Mouse (Mus musculus): ENCODE measurements around the gene Tsc2. TPM values are rescaled to one million over a fixed set of nuclear protein-coding genes. Genes with fewer than 3 reads are reported as not detected.

Gene Tsc2
- total RNA-seq, 2 experiments from 2014 or later, result 32.4 to 60.9 TPM

Other genes starting within 250 kb of the Tsc2 start
- 93.0 and 102 TPM in 2 replicates for gene Rnps1, start 218.1 kb downstream of the Tsc2 start, total RNA-seq (2015)
- gene Rnps1, start 218.1 kb downstream of the Tsc2 start, total RNA-seq (2017), result 115 and 125 TPM in 2 replicates
- 26.0 and 30.6 TPM in 2 replicates for gene Eci1, start 206.0 kb downstream of the Tsc2 start, total RNA-seq (2015)
- gene Eci1, start 206.0 kb downstream of the Tsc2 start, total RNA-seq (2017), result 10.2 and 19.1 TPM in 2 replicates
- 2.6 and 4.7 TPM in 2 replicates for gene Dnase1l2, start 189.5 kb downstream of the Tsc2 start, total RNA-seq (2015)
- 1.4 and 1.7 TPM in 2 replicates for gene Dnase1l2, start 189.5 kb downstream of the Tsc2 start, total RNA-seq (2017)
- gene E4f1, start 162.3 kb downstream of the Tsc2 start, total RNA-seq (2015), result 20.7 and 27.5 TPM in 2 replicates
- 14.2 and 14.5 TPM in 2 replicates for gene E4f1, start 162.3 kb downstream of the Tsc2 start, total RNA-seq (2017)
- 20.7 and 25.5 TPM in 2 replicates for gene Pgp, start 162.2 kb downstream of the Tsc2 start, total RNA-seq (2015)
- gene Pgp, start 162.2 kb downstream of the Tsc2 start, total RNA-seq (2017), result 14.5 and 14.6 TPM in 2 replicates
- gene Bricd5, start 158.7 kb downstream of the Tsc2 start, total RNA-seq (2015), result 0.75 TPM in 1 of 2 replicates, not detected in the other
- 0.26 TPM in 1 of 2 replicates, not detected in the other for gene Bricd5, start 158.7 kb downstream of the Tsc2 start, total RNA-seq (2017)
- gene Mlst8, start 153.6 kb downstream of the Tsc2 start, total RNA-seq (2015), result 12.5 and 14.6 TPM in 2 replicates
- gene Mlst8, start 153.6 kb downstream of the Tsc2 start, total RNA-seq (2017), result 42.3 and 43.2 TPM in 2 replicates
- gene Caskin1, start 144.0 kb downstream of the Tsc2 start, total RNA-seq (2015), result not detected in 2 replicates
- gene Caskin1, start 144.0 kb downstream of the Tsc2 start, total RNA-seq (2017), result not detected in 2 replicates
- gene Traf7, start 104.7 kb downstream of the Tsc2 start, total RNA-seq (2015), result 46.4 and 48.1 TPM in 2 replicates
- gene Traf7, start 104.7 kb downstream of the Tsc2 start, total RNA-seq (2017), result 81.3 and 82.8 TPM in 2 replicates
- gene Rab26, start 98.4 kb downstream of the Tsc2 start, total RNA-seq (2015), result 0.42 and 0.57 TPM in 2 replicates
- 0.95 and 1.1 TPM in 2 replicates for gene Rab26, start 98.4 kb downstream of the Tsc2 start, total RNA-seq (2017)
- 7.8 and 10.8 TPM in 2 replicates for gene Pkd1, start 82.8 kb downstream of the Tsc2 start, total RNA-seq (2015)
- 13.1 and 19.9 TPM in 2 replicates for gene Pkd1, start 82.8 kb downstream of the Tsc2 start, total RNA-seq (2017)
- gene Nthl1, start 50 bp upstream of the Tsc2 start, total RNA-seq (2015), result 0.50 and 2.1 TPM in 2 replicates
- 3.4 and 4.7 TPM in 2 replicates for gene Nthl1, start 50 bp upstream of the Tsc2 start, total RNA-seq (2017)
- 0.30 and 1.4 TPM in 2 replicates for gene Slc9a3r2, start 17.7 kb upstream of the Tsc2 start, total RNA-seq (2015)
- 1.1 and 1.5 TPM in 2 replicates for gene Slc9a3r2, start 17.7 kb upstream of the Tsc2 start, total RNA-seq (2017)
- gene Npw, start 25.8 kb upstream of the Tsc2 start, total RNA-seq (2015), result not detected in 2 replicates
- gene Npw, start 25.8 kb upstream of the Tsc2 start, total RNA-seq (2017), result not detected in 2 replicates
- 18.1 and 19.2 TPM in 2 replicates for gene Zfp598, start 37.1 kb upstream of the Tsc2 start, total RNA-seq (2015)
- 12.7 and 17.8 TPM in 2 replicates for gene Zfp598, start 37.1 kb upstream of the Tsc2 start, total RNA-seq (2017)
- gene Syngr3, start 57.3 kb upstream of the Tsc2 start, total RNA-seq (2015), result not detected in 2 replicates
- not detected in 2 replicates for gene Syngr3, start 57.3 kb upstream of the Tsc2 start, total RNA-seq (2017)
- 18.1 and 21.8 TPM in 2 replicates for gene Gfer, start 63.5 kb upstream of the Tsc2 start, total RNA-seq (2015)
- 31.6 and 36.2 TPM in 2 replicates for gene Gfer, start 63.5 kb upstream of the Tsc2 start, total RNA-seq (2017)
- 1.5 and 1.7 TPM in 2 replicates for gene Noxo1, start 63.6 kb upstream of the Tsc2 start, total RNA-seq (2015)
- gene Noxo1, start 63.6 kb upstream of the Tsc2 start, total RNA-seq (2017), result 0.62 and 1.9 TPM in 2 replicates
- 9.1 and 10.3 TPM in 2 replicates for gene Tbl3, start 75.0 kb upstream of the Tsc2 start, total RNA-seq (2015)
- gene Tbl3, start 75.0 kb upstream of the Tsc2 start, total RNA-seq (2017), result 15.6 and 21.3 TPM in 2 replicates
- gene Rnf151, start 85.4 kb upstream of the Tsc2 start, total RNA-seq (2015), result not detected in 2 replicates
- gene Rnf151, start 85.4 kb upstream of the Tsc2 start, total RNA-seq (2017), result not detected in 2 replicates
- 2,172 and 2,303 TPM in 2 replicates for gene Rps2, start 85.5 kb upstream of the Tsc2 start, total RNA-seq (2015)
- 591 and 664 TPM in 2 replicates for gene Rps2, start 85.5 kb upstream of the Tsc2 start, total RNA-seq (2017)
- 186 and 217 TPM in 2 replicates for gene Ndufb10, start 91.8 kb upstream of the Tsc2 start, total RNA-seq (2015)
- 251 and 266 TPM in 2 replicates for gene Ndufb10, start 91.8 kb upstream of the Tsc2 start, total RNA-seq (2017)
- 0.45 and 0.52 TPM in 2 replicates for gene Rpl3l, start 95.2 kb upstream of the Tsc2 start, total RNA-seq (2015)
- 0.15 and 1.5 TPM in 2 replicates for gene Rpl3l, start 95.2 kb upstream of the Tsc2 start, total RNA-seq (2017)
- 1,003 and 1,039 TPM in 2 replicates for gene Msrb1, start 104.0 kb upstream of the Tsc2 start, total RNA-seq (2015)
- 540 and 544 TPM in 2 replicates for gene Msrb1, start 104.0 kb upstream of the Tsc2 start, total RNA-seq (2017)
- gene Hs3st6, start 120.4 kb upstream of the Tsc2 start, total RNA-seq (2015), result not detected in 2 replicates
- not detected in 2 replicates for gene Hs3st6, start 120.4 kb upstream of the Tsc2 start, total RNA-seq (2017)
- not detected in 2 replicates for gene Meiob, start 171.7 kb upstream of the Tsc2 start, total RNA-seq (2015)
- 0.33 TPM in 1 of 2 replicates, not detected in the other for gene Meiob, start 171.7 kb upstream of the Tsc2 start, total RNA-seq (2017)
- 29.5 and 46.1 TPM in 2 replicates for gene Hagh, start 207.5 kb upstream of the Tsc2 start, total RNA-seq (2015)
- gene Hagh, start 207.5 kb upstream of the Tsc2 start, total RNA-seq (2017), result 22.8 and 25.0 TPM in 2 replicates
- 3.7 and 4.0 TPM in 2 replicates for gene Fahd1, start 217.7 kb upstream of the Tsc2 start, total RNA-seq (2015)
- gene Fahd1, start 217.7 kb upstream of the Tsc2 start, total RNA-seq (2017), result 8.4 and 13.0 TPM in 2 replicates
- gene Igfals, start 233.4 kb upstream of the Tsc2 start, total RNA-seq (2015), result not detected in 2 replicates
- gene Igfals, start 233.4 kb upstream of the Tsc2 start, total RNA-seq (2017), result not detected in 2 replicates

Data from megakaryocyte, adult 5-6 weeks (primary cell).